Comparison of ENCODE assay signal across 17 mouse cellular contexts in genomic region chr2:71810906-71811305, GRCm38 (mm10).
"Had no signal": no experiment of that assay in that cellular context is flagged by ENCODE, and none has a peak within 500 bp of the region (broad histone marks: within the 10 kb centered on the region; RNA-seq: fewer than 3 reads in every experiment).

No protein-coding gene starts in this region.

- H3K27ac ChIP-seq: kidney, embryonic 15.5 days; limb, embryonic 10.5 days; limb, embryonic 13.5 days; liver, embryonic 12.5 days; liver, embryonic 15.5 days; macrophage; neural tube, embryonic 12.5 days; neural tube, embryonic 15.5 days had no signal

- H3K4me2 ChIP-seq: kidney, embryonic 15.5 days; limb, embryonic 13.5 days; liver, embryonic 12.5 days; liver, embryonic 15.5 days; midbrain, embryonic 11.5 days; neural tube, embryonic 12.5 days; neural tube, embryonic 15.5 days had no signal

- H3K27me3 ChIP-seq: kidney, embryonic 15.5 days; limb, embryonic 13.5 days; liver, embryonic 12.5 days; liver, embryonic 15.5 days; neural tube, embryonic 12.5 days had no signal

- ATAC-seq: liver, embryonic 12.5 days had no signal

- H3K36me3 ChIP-seq: limb, embryonic 10.5 days; limb, embryonic 13.5 days; liver, embryonic 12.5 days; liver, embryonic 15.5 days; neural tube, embryonic 12.5 days; neural tube, embryonic 15.5 days had no signal

- DNase-seq: kidney, adult 11 months; kidney, adult 8-10 months; kidney, postnatal 10 days; kidney, postnatal 36 days; liver; lung, adult 18-20 months; midbrain, embryonic 14.5 days; thymus, postnatal 25 days had no signal

- H3K9ac ChIP-seq: kidney, embryonic 15.5 days; limb, embryonic 13.5 days; liver, embryonic 12.5 days; liver, embryonic 15.5 days; neural tube, embryonic 12.5 days; neural tube, embryonic 15.5 days had no signal

- H3K4me3 ChIP-seq: kidney, embryonic 15.5 days; limb, embryonic 10.5 days; limb, embryonic 13.5 days; liver, embryonic 12.5 days; liver, embryonic 15.5 days; neural tube, embryonic 12.5 days; neural tube, embryonic 15.5 days had no signal

- H3K9me3 ChIP-seq: kidney, embryonic 15.5 days; limb, embryonic 10.5 days; limb, embryonic 13.5 days; liver, embryonic 12.5 days; liver, embryonic 15.5 days; neural tube, embryonic 12.5 days had no signal
